Mouse (Mus musculus) midbrain, embryonic 10.5 days (tissue): ENCODE results near the gene Zfyve9. TPM values are rescaled to one million over a fixed set of nuclear protein-coding genes. Genes with fewer than 3 reads are reported as not detected.

Experiments
- DNase-seq: peaks from one replicate; pipeline ENCODE4 v3.0.0-alpha.2; 2017; ENCODE audit warnings: low spot score
- H3K27ac ChIP-seq: fragments of 300-500 bp; sonication (generic); replicated peaks from 2 replicates; pipeline ENCODE4 v1.5.1; 2016; ENCODE audit warnings: mild to moderate bottlenecking
- H3K27me3 ChIP-seq: fragments of 300-500 bp; sonication (generic); 2 replicates; pipeline ENCODE4 v1.6.1; 2016; ENCODE audit warnings: low read depth, mild to moderate bottlenecking; ENCODE audit not compliant: poor library complexity, severe bottlenecking
- H3K36me3 ChIP-seq: fragments of 300-500 bp; sonication (generic); 2 replicates; pipeline ENCODE4 v1.6.1; 2016; ENCODE audit warnings: mild to moderate bottlenecking, moderate library complexity
- H3K4me1 ChIP-seq: fragments of 300-500 bp; sonication (generic); 2 replicates; pipeline ENCODE4 v1.6.1; 2016
- H3K4me3 ChIP-seq: fragments of 300-500 bp; sonication (generic); 2 replicates; pipeline ENCODE4 v1.5.1; 2016; ENCODE audit warnings: mild to moderate bottlenecking, moderate library complexity
- H3K9me3 ChIP-seq: fragments of 300-500 bp; sonication (generic); replicated peaks from 2 replicates; pipeline ENCODE4 v1.6.1; 2016; ENCODE audit warnings: mild to moderate bottlenecking
- WGBS: fragments of 180-500 bp; shearing (Covaris S2); methylation state at CpG from one replicate; pipeline ENCODE4 v1.1.7; 2016; 5-methylcytosine and 5-hydroxymethylcytosine counted together
- polyA plus RNA-seq: library from polyadenylated mRNA; unstranded; fragments of >200 nt; fragmentation: Nextera tagmentation; extraction: Ambion mirVana; gene quantifications from 2 replicates; pipeline ENCODE4 v1.2.1, GENCODE M21; 2016

Zfyve9 gene
- polyA plus RNA-seq = 3.9 and 4.5 TPM in 2 replicates

DNA sequence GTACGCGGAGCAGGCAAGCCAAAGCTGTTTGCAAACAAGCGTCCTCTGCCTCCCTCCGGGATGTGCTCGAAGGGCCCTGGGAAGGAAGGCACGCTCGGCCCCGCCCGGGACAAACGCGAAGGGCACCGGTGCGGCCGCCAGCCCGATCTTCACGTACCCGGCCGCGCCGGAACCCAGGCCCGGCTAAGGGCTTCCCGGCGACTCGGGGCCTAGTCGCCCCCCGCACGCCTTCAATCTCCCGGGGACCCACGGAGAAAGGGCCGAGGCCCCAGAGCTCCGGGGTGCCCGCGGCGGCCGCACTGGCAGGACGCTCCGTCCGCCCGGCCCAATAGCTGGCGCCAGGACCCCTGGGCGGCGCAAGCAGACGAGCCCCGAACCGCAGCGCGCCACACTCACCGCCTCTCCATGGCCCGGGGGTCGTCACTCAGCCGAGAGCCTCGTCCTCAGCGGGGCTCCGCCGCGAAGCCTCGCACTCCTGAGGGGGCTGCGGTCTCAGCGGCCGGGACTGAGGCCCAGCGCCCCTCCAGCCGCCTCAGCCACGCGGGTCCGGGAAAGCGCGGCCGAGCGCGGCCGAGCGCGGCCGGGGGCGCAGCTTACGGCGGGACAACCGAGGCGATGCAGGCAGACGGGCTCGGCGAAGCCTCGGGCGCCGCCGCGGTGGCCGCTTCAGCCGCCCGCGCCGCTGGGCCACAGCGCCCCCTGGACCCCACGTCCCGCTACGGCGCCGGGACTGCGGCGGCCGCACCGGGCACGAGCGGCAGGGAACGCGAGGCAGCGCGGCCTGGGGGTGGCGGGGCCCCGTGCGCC lies at the start of gene Zfyve9:
Gene Zfyve9, minus strand, starts transcription at position 742 of the 807 bp plus-strand sequence.
- Histone ChIP-seq H3K4me3 (peak within 1 kb of the TSS; percentile 95), H3K4me1 (peaks cover 38% of the 10 kb centered on the region), H3K36me3 (no peaks in the 10 kb centered on the region), H3K27ac (peak within 1 kb of the TSS; percentile 99), H3K9me3 (no peaks in the 10 kb centered on the region), H3K27me3 (peaks cover 16% of the 10 kb centered on the region)
- peak; percentile 81 for DNase-seq
- under 1% methylated on average over 109 of the region's 111 CpGs for WGBS

DNA sequence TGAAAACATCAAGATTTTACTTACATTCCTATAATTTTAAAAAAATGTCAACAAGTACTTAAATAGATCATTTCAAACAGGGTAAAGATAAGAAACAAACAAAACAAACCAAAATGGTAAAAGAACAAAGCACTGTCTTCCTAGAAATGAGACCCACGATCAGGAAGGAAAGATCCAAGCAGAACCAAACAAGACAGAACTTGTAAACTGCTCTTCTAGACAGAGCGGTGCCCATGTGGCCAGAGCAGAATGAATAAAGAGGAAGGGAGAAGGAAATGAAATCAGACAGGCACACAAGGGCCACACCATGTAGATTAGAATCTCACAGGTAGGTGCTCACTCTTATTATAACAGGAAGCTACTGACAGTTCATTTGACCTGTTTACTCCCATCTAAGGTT lies 46.0 kb upstream of the Zfyve9 start:
- Histone ChIP-seq H3K4me1 (peaks cover 9% of the 10 kb centered on the region), H3K27ac (no peak overlapping the region), H3K9me3 (no peaks in the 10 kb centered on the region), H3K27me3 (no peaks in the 10 kb centered on the region), H3K36me3 (peaks cover 92% of the 10 kb centered on the region), H3K4me3 (no peak overlapping the region)
- no peak for DNase-seq
- WGBS = 93% methylated on average over 2 of the region's 2 CpGs

DNA sequence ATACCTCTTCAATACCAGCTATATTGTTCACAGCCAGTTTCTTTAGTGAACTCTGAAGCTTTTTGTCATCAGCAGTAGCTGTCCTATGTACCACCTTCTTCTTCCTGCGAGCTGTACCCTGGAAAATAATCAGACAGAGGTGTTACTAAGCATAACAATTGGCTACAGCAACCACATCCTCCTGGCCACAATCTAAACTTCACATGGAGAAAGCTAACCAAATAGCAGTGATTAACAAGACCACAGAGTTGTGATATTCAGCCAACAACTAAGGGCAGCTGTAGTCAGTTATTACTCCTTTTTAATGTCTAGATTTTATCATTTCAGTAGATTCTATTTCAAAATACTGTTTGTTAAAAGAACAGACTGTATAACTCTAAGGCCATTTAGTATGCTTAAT lies 45.5 kb upstream of the Zfyve9 start:
- no peak overlapping the region for H3K4me3 ChIP-seq
- no peak for DNase-seq
- 95% methylated on average over 1 of the region's 1 CpGs for WGBS
- H3K27ac ChIP-seq = no peak overlapping the region
- no peaks in the 10 kb centered on the region for H3K27me3 ChIP-seq
- H3K4me1 ChIP-seq = peaks cover 3% of the 10 kb centered on the region
- H3K36me3 ChIP-seq = peaks cover 97% of the 10 kb centered on the region
- no peaks in the 10 kb centered on the region for H3K9me3 ChIP-seq

DNA sequence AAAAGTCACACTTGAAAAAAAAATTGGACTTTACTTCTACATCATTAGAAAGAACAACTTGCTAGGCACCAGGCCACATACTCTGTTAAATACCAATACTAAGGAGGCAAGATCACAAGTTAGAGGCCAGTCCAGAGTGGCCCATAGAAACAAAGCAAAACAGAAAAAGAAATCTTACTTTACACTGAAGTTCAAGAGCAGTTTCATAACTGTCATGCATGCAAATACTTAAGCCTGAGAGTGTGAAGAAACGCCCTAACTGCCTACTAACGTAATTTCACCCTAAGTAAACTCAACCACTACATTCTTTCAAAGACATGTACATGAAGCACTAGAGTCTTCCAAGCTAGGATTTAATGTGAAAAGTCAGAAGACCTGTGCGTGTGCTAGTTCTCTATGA lies 45.1 kb upstream of the Zfyve9 start:
- H3K27ac ChIP-seq = no peak overlapping the region
- 96% methylated on average over 3 of the region's 3 CpGs for WGBS
- H3K4me1 ChIP-seq = no peaks in the 10 kb centered on the region; the same call in 1 of the 2 replicates
- no peaks in the 10 kb centered on the region for H3K27me3 ChIP-seq
- no peaks in the 10 kb centered on the region for H3K9me3 ChIP-seq
- H3K4me3 ChIP-seq = no peak overlapping the region
- H3K36me3 ChIP-seq = peaks cover 99% of the 10 kb centered on the region
- no peak for DNase-seq

DNA sequence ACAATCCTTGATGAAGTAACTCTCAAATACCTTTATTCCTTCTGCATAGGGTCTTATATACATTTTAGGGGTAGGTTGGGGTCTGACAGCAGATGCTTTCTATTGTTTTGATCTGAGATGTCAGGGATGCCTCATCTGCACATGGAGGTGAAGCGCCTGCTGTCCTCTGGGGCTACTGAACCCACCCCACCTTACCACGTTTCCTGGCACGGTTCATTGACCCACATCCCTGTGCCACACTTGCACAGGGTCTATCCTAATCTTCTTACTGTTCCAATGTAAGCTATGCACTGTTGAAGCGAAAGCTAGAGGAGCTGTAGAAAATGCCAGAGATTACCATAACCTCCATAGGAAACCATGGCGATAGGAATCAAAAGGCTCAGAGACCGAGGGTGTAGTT lies 31.0 kb upstream of the Zfyve9 start:
- peaks cover 5% of the 10 kb centered on the region; the same call in 1 of the 2 replicates for H3K4me1 ChIP-seq
- no peaks in the 10 kb centered on the region for H3K9me3 ChIP-seq
- DNase-seq = no peak
- no peaks in the 10 kb centered on the region for H3K27me3 ChIP-seq
- no peak overlapping the region for H3K4me3 ChIP-seq
- 64% methylated on average over 6 of the region's 6 CpGs for WGBS
- H3K36me3 ChIP-seq = peaks cover 17% of the 10 kb centered on the region
- H3K27ac ChIP-seq = no peak overlapping the region

DNA sequence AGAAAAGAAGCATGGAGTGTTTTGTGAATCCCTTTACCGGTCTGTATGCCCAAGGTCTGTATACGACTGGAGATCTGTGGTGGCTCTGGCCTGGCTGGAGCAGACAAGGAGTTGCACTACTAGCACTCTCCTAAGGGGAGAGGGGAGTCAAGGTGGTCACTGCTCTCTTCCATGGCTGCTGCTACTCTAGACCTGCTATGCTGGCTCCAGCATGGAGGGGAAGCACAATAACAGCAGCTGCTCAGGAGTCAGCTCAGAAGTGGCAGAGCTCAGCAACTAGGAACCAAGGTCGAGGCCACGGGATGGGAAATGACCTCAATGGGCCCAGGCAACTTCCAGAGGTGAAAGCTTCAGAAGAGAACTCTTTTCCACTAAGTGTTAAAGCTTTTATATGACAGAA lies 30.5 kb upstream of the Zfyve9 start:
- peaks cover 17% of the 10 kb centered on the region for H3K36me3 ChIP-seq
- no peak overlapping the region for H3K27ac ChIP-seq
- no peaks in the 10 kb centered on the region for H3K27me3 ChIP-seq
- H3K9me3 ChIP-seq = no peaks in the 10 kb centered on the region
- H3K4me1 ChIP-seq = peaks cover 5% of the 10 kb centered on the region; the same call in 1 of the 2 replicates
- DNase-seq = no peak
- no peak overlapping the region for H3K4me3 ChIP-seq
- WGBS = 68% methylated on average over 4 of the region's 4 CpGs

DNA sequence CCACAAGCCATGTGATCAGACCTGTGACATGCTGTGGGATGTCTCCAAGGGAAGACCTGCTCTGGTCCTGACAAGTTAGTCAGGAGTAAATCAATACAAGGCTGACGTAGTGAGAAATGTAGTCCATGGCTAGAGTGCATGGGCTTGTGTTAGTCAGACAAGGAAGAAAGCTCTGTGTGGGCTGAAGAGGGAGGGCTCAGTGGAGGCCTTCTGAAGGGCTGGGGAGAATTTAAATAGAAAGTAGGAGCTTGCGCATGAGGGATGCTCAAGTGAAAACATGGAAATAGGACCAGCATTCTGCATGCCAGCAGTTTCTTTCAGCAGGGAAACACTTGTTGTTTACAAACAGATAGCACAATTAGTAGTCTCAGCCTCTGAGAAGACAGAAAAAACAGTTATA lies 22.9 kb upstream of the Zfyve9 start:
- H3K4me3 ChIP-seq = no peak overlapping the region
- 84% methylated on average over 2 of the region's 2 CpGs for WGBS
- no peaks in the 10 kb centered on the region for H3K36me3 ChIP-seq
- no peaks in the 10 kb centered on the region for H3K9me3 ChIP-seq
- no peaks in the 10 kb centered on the region for H3K27me3 ChIP-seq
- H3K27ac ChIP-seq = no peak overlapping the region
- no peaks in the 10 kb centered on the region for H3K4me1 ChIP-seq
- DNase-seq = no peak

DNA sequence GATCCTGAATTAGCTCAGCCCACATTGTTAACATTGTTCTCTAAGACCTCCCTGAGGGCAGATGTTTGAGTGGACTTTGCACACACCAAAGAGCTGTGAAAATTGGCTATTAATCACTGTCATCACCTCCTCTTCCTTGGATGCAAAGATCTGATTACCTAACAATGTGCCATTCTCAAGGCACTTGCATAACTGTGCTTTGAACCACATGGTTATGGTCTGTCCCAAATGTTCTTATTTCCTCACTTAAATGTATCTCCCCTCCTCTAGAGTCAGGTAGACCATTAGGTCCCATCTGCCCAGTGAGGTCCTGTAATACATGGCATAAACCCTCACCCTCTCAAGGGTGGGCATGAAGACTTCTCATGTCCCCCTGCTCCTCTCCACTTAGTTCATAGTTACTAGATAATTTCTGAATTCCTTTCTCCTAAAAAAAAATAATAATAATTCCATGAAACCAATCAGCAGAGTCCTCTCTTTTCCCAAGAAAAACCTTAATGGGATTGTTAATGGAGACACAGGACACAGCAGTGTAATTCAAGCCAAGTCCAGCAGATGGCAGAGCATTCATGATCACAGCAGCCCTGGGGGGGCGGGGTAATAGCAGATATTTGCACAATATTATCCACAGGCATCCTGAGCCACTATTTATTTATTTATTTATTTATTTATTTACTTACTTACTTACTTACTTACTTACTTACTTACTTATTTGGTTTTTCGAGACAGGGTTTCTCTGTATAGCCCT lies 17.7 kb upstream of the Zfyve9 start:
- DNase-seq = peak; percentile 43
- WGBS = 56% methylated on average over 2 of the region's 2 CpGs
- no peaks in the 10 kb centered on the region for H3K27me3 ChIP-seq

DNA sequence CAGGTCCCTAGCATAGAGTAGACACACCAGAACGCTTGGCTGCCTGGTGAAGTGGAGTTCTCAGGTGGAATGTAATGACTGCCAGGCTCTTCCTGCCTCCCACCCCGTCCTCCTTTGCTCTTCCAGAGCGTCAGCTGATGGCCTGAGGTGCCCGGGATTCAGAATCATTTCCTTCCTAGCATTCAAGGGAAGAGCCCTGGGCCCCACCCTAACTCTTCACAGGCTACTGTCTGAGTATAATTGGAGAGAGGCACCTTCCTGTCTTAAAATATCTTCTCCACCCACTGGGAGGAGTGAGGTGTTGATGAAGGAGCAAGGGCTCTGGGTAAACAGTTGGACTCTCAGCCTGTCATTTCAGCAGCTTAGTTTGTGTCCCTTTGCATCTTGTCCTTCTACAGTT lies 16.1 kb upstream of the Zfyve9 start:
- 70% methylated on average over 4 of the region's 4 CpGs for WGBS
- no peak for DNase-seq
- Histone ChIP-seq H3K4me1 (no peaks in the 10 kb centered on the region), H3K27me3 (no peaks in the 10 kb centered on the region), H3K9me3 (no peaks in the 10 kb centered on the region), H3K36me3 (no peaks in the 10 kb centered on the region), H3K27ac (no peak overlapping the region), H3K4me3 (no peak overlapping the region)

More for the DNA sequence above, 17.7 kb upstream of the Zfyve9 start:
- Histone ChIP-seq H3K9me3 (no peaks in the 10 kb centered on the region), H3K36me3 (no peaks in the 10 kb centered on the region), H3K27ac (no peak overlapping the region), H3K4me3 (no peak overlapping the region), H3K4me1 (no peaks in the 10 kb centered on the region)

DNA sequence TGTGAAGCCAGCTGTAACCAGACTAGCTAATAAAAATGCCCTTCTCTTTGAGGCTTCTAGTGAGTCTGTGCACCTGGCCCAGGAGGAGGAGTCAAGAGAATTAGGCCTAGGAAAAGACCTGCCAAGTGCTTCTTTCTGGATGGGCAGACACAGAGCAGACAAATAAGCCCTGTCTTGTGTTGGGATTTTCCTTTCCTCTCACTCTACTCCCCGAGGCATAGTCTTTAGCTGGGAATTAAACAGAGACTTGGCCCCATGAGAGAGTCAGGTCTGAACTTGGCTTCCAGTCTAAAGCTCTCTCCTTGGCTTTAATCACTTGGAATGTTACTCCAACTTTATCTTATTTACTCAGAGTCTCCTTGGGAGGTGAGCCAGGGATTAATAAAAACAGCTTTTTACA lies 13.3 kb upstream of the Zfyve9 start:
- no peaks in the 10 kb centered on the region for H3K36me3 ChIP-seq
- 66% methylated on average over 1 of the region's 1 CpGs for WGBS

DNA sequence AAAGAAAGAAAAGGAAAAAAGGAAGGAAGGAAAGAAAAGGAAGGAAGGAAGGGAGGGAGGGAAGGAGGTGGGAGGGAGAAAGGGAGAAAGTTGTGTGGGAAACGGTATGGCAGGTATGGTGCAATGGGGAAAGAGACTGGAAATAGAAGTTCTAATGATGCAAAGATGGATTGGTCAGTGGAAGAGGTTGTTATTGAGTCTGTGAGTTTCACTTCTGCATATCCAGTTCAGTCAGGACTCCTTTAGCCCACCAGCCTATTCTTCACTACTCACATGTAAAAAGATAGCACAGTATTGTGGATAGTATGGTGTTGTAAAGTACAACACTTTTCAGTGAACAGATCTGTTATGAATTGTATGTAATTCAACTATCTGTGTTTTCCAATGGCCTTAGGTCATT lies 9.9 kb upstream of the Zfyve9 start:
- H3K9me3 ChIP-seq = no peaks in the 10 kb centered on the region
- WGBS = 78% methylated on average over 1 of the region's 1 CpGs
- no peaks in the 10 kb centered on the region for H3K4me1 ChIP-seq
- no peak overlapping the region for H3K4me3 ChIP-seq
- no peak for DNase-seq
- no peaks in the 10 kb centered on the region for H3K36me3 ChIP-seq
- H3K27me3 ChIP-seq = no peaks in the 10 kb centered on the region
- H3K27ac ChIP-seq = no peak overlapping the region

More for the DNA sequence above, 13.3 kb upstream of the Zfyve9 start:
- no peaks in the 10 kb centered on the region for H3K9me3 ChIP-seq
- no peak for DNase-seq
- H3K4me1 ChIP-seq = no peaks in the 10 kb centered on the region
- no peak overlapping the region for H3K27ac ChIP-seq
- no peaks in the 10 kb centered on the region for H3K27me3 ChIP-seq
- no peak overlapping the region for H3K4me3 ChIP-seq

DNA sequence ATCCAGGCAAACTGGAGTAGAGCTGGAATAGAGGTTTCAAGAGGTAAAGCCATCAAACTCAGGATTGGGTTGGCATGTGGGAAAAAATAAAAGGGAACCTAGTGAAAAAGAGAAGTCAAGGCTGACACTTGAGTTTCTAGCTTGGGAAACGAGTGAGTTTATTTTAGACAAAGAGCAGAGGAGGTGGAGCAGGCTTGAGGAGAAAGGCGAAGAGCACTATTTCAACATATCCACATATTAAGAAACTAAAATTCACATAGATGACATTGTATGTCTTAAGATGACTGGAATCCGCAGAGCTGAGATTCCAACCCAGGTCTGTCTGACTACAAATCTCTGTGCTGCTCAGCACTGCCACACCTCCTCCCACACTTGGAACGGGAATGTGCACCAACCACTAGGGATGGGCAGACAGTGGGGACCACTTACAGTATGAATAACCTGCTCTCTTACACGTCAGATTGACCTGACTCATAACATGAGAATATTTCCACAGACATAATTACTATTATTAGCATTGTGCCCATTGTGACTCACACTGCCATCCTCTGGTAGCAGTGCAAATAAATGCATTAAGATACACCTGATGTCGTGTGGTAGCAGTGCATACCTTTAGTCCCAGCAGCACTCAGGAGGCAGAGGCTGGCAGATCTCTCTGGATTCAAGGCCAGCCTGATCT lies 8.8 kb upstream of the Zfyve9 start:
- Histone ChIP-seq H3K4me1 (no peaks in the 10 kb centered on the region), H3K27me3 (no peaks in the 10 kb centered on the region), H3K4me3 (no peak overlapping the region), H3K27ac (no peak overlapping the region), H3K36me3 (no peaks in the 10 kb centered on the region), H3K9me3 (no peaks in the 10 kb centered on the region)
- DNase-seq = no peak
- 79% methylated on average over 6 of the region's 6 CpGs for WGBS
